Mouse (Mus musculus): ENCODE data around the gene Fbxw11.
"Not testable (repeated sequence)": the region's sequence is repeated elsewhere in the genome, so short reads cannot be mapped to it uniquely, and the experiment has no call there.

The Fbxw11 gene

DNA sequence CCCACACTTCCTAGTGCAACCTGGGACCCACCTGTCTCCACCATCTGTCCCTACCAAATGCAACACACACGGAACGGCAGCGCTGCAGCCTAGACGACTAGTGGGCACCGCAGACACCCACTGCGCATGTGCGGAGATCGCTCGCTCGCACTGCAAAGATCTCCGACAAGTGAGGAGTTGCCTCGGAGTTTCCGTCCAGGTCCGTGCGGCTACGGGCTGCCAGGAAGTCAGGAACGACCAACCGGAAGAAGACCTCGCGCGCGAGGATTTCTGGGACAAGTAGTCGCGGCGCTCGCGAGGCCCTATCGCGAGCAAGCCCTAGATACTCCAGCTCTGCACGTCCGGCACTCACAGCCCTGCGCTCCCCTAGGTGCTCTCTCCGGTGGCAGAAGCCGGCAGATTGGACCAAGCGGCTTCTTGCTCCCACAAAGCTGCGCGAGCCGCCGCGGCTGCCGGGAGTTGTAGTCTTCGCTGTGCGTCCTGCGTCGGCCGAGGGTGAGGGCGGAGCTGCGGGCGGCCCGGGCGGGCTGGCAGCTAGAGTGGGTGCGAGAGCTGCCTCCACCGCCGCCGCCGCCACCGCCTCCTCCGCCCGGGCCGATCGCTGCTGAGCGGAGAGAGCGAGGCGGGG lies at the start of gene Fbxw11:
Gene Fbxw11 (plus strand): TSS at position 476 of the 628 bp plus-strand sequence.
- DNase-seq (ENCODE audit: low read depth, low spot score) = peak; percentile 90

GRCm38 (mm10) chr11:32593081-32593480 lies 49.4 kb upstream of the Fbxw11 start:
- no peak for DNase-seq (ENCODE audit: low read depth, low spot score)

DNA sequence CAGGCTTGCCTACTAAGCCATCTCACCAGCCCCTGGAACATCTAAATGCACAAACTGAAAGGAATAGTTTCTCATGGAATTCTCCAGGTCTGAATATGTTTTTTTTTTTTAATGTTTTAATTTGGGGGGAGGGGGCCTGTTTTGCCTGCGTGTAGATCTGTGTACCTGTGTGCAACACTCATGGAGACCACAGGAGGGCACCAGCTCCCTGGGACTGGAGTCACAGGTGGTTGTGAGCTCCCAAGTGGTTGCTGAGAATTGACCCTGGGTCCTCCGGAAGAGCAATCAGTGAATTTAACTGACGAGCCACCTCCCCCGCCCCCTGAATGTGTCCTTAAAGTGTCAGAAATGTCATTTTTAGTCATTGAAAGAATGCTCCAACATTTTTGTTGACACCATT lies 48.4 kb upstream of the Fbxw11 start:
- DNase-seq (ENCODE audit: low read depth, low spot score) = no peak

DNA sequence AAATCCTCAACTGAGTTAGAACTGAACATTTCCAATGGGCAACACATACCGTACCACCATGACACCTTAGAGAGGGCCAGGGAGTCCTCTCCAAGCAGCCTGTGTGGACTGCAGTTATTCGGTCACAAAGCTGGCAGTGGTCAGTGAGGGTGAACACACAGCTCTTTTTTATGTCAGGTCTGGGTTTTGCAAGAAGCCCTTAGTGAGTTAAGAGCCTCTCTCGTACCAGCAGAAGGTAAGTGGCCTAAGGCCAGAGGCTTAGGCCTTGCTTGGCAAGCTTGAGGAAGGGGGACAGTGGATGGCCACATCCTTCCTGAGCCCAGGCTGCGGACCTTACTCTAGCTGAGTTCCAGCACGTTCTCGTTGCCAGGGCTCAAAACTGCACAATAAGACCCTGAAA lies 42.2 kb upstream of the Fbxw11 start:
- DNase-seq (ENCODE audit: low read depth, low spot score) = no peak

GRCm38 (mm10) chr11:32601528-32602323 lies 40.8 kb upstream of the Fbxw11 start:
- DNase-seq (ENCODE audit: low read depth, low spot score) = no peak

DNA sequence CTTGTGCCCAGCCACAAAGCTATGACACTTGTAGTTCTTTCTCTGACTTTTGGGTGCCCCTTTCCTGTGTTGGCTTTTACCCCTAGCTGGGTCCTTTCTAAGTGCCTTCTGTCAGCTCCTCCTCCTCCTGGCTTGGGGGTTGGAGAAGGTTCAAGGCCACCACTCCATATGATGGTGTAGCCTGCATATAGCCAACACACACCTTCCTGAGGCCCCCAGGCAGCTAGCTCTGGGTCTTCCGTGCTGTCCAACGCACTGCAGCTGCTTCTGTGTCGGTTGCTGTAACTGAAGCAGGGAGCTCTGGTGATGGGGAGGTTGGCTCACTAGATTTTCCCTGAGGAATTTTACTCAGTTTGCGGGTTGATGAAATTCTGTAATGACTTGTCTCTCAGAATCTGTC lies 37.9 kb upstream of the Fbxw11 start:
- no peak for DNase-seq (ENCODE audit: low read depth, low spot score)

DNA sequence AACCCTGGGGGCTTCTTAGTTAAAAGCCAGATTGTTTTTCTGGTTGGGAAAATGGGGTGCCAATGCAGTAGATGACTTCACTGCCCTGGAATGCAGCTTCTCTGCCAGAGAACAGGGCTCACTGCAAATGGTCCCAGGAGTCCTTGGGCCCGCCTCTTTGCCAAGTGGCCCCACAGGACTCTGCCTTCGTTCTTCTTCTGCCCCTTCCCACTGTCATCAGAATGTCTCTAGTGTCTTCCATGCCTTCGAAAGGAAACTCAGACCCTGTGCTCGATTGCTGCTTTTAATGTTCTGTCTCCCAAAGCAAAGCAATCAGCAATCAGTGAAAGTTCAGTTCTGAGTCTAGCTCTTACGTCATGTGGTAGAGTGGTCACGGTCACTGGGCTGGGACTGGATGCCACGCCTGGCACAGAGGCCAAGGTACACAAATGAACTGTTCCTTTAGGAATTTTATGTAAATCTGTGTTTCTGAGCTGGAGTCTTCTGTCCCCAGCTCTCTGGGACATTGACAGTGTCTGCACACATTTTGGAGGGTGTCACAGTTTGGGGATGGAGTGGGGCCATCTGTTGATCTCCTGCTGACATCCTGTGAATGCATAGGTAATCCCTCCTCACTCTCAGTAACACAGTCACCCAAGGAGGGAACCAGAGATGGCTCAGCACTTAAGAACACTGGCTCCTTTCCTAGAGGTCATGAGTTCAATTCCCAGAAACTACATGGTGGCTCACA lies 37.2 kb upstream of the Fbxw11 start:
- DNase-seq (ENCODE audit: low read depth, low spot score) = no peak

- no peak for DNase-seq (ENCODE audit: low read depth, low spot score)
Observed at GRCm38 (mm10) chr11:32605907-32606306, 36.6 kb upstream of the Fbxw11 start.

DNA sequence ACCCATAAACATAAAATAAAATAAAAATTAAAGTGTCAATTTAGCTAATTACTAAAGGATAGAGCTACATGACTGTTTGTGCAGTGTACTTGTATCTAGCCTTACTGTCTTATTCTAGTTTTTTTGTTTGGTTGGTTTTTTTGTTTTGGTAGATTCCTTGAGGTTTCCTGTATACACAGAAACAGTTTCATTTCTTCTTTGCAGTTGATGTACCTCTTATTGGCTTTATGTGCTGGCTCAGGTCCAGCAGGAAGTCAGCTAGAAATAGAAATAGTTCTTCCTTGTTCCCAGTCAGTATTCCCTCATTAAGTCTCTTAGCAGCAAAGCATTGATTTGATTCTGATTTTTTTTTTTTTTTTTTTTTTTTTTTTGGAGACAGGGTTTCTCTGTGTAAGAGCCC lies 35.2 kb upstream of the Fbxw11 start:
- DNase-seq (ENCODE audit: low read depth, low spot score) = no peak

GRCm38 (mm10) chr11:32610616-32611015 lies 31.9 kb upstream of the Fbxw11 start:
- DNase-seq (ENCODE audit: low read depth, low spot score) = no peak

DNA sequence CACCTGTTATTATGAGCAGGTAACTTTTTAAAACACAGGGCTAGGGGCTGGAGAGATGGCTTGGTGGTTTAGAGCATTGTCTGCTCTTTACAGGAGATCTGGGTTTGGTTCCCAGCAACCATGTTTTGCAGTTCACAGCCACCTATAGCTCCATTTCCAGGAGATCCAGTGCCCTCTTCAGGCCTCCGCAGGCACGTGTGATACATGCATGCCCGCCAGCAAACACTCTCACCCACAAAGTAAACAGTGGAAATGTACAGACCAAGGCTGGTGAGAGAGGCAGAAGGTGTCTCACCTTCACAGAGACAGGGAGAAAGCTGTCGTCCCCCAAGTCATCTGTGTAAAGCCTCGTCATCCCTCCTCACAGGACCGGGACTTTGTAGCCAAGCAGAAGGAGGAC lies 30.2 kb upstream of the Fbxw11 start:
- no peak for DNase-seq (ENCODE audit: low read depth, low spot score)

GRCm38 (mm10) chr11:32614463-32614862 lies 28.1 kb upstream of the Fbxw11 start:
- DNase-seq (ENCODE audit: low read depth, low spot score) = no peak

- no peak for DNase-seq (ENCODE audit: low read depth, low spot score)
Observed at GRCm38 (mm10) chr11:32615561-32615960, 27.0 kb upstream of the Fbxw11 start.

DNA sequence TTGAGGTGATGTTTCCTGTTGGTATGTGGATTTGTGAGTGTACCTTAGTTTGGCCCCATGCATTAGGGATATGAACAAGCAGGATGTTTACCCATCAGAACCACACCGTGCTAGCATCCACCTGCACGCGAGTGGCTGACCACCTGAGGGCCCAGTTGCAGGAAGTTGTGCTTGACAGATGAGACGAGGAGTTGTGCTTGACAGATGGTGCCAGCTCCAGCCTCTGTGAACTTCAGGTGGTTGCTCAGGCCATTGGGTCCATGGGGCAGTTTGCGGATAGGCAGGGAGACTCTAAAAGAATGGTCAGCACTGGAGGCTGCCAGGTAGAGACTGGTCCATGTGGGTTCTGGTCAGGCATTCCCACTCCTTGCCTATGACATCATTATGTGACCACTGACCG lies 26.4 kb upstream of the Fbxw11 start:
- DNase-seq (ENCODE audit: low read depth, low spot score) = no peak

DNA sequence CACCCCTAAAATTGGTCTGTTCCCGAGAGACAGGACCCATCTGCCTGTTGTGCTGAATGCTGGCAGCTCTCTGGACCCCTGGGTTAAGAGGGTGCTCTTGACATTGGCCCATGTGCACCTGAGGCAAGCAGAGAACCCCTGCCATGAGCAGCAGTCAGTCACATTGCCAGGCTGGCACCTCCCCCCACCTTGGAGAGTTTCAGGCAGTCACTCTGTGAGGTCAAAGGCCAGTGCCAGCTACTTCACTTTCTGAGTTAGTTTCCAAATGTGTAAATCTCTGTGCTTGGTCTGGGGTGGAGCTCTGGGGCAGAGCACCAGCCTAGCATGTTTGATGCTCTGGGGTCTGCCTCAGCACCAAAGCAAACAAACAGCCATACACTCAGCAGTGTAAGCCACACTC lies 24.5 kb upstream of the Fbxw11 start:
- no peak for DNase-seq (ENCODE audit: low read depth, low spot score)

- not testable (repeated sequence) for DNase-seq (ENCODE audit: low read depth, low spot score)
Observed at GRCm38 (mm10) chr11:32618641-32619040, 23.9 kb upstream of the Fbxw11 start.

- no peak for DNase-seq (ENCODE audit: low read depth, low spot score)
Observed at GRCm38 (mm10) chr11:32619257-32619816, 23.2 kb upstream of the Fbxw11 start.

DNA sequence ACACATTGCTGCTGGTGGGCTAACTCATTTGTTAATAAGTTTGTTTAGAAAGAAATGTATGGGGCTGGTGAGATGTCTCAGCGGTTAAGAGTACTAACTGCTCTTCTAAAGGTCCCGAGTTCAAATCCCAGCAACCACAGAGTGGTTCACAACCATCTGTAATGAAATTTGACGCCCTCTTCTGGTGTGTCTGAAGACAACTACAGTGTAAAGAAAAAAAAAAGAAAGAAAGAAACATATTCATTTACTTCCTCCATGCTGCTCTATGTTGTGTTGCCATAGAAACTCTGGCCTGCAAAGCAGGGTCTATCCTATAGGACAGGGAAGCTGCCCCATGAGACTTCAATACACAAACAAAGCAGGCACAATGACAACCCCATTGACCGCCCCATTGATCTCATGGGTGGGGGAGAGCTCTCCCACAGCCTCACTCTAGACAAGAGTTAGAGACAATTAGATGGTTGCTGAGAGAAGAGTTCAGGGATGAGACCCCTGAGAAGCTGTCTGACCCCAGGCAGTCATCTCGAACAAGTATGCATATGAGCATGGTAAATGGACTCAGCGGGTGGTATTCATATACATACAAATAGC lies 22.6 kb upstream of the Fbxw11 start:
- no peak for DNase-seq (ENCODE audit: low read depth, low spot score)

GRCm38 (mm10) chr11:32621831-32622478 lies 20.6 kb upstream of the Fbxw11 start:
- DNase-seq (ENCODE audit: low read depth, low spot score) = no peak

DNA sequence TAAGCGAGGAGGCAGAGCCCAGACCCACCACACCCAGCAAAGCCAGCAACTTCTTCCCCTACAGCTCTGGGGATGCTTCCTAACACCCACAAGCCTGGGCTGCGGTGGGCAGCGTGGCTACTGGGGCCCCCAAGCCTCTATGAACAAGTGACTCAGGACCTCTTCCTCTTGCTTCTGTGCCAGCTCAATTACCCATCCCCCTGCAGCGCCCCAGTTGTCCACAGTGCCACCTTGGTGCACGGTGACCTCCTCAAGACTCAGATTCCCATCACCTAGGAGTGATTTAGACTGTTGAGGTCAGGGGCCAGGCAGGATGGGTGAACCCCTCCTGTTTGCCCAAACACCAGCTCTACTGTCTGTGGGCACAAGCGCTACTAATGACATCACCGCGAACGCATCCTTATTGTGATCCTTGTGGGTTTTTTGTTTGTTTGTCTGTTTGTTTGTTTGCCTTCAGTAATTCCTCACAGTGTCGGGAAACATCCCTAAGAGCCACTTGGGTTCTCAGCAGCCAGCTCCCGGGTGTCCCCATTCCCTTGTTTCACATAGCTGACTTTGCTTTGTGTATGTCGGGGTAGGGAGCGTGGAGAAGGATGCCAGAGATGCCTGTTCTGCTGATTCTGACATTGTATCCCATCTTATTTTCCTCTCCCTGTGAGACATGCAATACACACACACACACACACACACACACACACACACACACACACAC lies 19.9 kb upstream of the Fbxw11 start:
- no peak for DNase-seq (ENCODE audit: low read depth, low spot score)

DNA sequence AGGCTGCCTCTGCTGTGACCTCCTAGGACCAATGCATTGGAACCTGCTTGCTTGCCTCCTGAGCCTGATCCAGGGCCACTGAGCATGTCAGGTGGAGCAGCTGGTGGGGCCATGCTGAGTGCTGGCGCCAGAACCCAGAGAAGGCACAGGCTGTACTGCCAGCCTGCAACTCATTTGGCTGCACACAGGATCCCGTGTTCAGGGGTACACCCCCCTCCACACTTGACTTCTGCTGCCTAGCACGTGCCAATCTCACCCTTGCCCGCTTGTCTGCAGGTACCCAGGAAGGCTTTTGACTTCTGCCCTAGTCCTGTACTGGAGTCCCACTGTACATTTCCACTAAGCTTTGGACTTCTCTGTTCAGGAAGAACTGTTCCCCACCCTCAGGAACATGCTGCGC lies 19.3 kb upstream of the Fbxw11 start:
- DNase-seq (ENCODE audit: low read depth, low spot score) = no peak

Data from retina, postnatal 7 days (tissue).